Mouse (Mus musculus) natural killer cell, adult 2 months (primary cell): ENCODE data around the gene 4932438H23Rik.

ENCODE experiments used
- DNase-seq, 2 experiments: peaks; one replicate each; pipeline ENCODE4 v3.0.0; 2022; ENCODE audit warnings: low spot score in 2 of 2

4932438H23Rik gene

DNA sequence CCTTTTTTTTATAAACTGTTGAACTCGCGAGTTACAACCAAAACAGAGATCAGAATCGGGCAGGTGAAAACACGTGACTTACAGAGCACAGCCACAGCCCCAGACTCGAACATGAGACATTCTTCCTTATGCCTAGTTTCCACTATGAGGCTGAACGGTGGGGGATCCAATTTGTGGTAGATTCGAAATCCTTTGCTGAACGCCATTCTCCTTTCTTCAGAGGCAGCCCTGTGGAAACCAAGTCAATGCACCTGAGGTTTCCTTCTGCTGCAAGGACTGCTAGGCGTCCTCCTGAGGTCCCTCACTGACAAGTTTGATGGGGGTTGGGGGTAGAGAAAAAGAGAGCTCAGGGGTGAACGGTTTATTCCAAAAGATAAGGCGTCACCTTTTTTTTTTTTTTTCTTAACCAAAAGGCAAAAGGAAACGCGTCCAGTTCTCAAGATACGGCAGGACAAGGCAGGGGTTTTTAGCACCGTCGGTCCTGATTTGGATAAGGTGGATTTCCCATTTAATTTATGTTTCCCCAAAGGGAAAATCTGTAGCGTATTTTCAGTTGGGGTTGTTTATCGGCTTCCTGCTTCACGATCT, 84.9 kb downstream of the 4932438H23Rik start:
- peak in 1 of 2 experiments; percentile 4 for DNase-seq

- DNase-seq, result no peak
Observed at GRCm38 (mm10) chr16:91004915-91005538, 89.9 kb downstream of the 4932438H23Rik start.
